Mouse (Mus musculus) lung, postnatal 14 days (tissue): ENCODE measurements around the gene Txnrd2.
A peak's percentile ranks its signal among the peaks of the same experiment; 100 is the strongest.

Source experiments
- DNase-seq: peaks from one replicate; pipeline ENCODE4 v3.0.0; 2021

The Txnrd2 gene

DNA sequence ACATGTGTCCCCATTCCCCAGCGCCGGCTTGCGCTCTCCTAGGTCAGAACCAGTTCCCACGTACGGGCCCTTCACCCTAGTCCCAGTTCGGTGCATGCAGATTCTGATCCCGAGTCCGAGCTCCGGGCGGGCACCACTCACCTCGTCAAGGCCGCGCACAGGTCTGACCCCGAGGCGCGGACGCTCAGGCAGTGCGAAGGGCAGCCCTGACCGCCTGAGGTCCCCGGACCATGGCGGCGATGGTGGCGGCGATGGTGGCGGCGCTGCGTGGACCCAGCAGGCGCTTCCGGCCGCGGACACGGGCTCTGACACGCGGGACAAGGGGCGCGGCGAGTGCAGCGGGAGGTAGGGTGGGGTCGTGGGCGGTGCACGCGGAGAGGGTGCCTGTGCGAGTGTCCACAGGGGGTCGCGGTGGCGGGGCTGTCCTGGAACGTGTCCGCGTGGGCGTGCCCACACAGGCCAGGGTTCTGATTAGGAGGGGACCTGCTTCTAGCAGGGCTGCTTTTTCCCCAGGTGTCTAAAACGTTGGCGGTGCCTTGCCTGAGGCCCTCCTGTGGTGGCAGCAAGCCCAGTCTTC, at the start of gene Txnrd2:
Txnrd2 (plus strand) TSS at position 170 of the 577 bp plus-strand sequence.
- peak; percentile 78 for DNase-seq

DNA sequence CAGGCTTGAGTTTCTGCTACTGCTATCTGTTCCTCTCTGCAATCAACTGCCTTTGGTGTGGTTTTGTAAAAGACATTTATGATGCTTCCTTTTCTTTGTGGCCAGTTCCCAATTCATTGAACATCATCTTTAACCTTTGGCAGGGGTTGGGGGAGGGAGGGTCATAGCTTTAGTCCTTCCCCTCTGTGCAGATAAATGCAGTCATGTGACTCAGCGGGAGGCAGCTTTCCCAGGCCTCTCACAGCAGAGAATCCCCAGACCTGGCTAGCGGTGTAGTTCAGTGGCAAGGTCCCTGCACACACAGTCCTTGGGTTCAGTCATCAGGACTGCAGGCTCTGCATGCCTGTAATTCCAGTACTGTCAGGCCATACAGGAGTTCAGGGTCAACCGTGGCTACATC, 49.0 kb upstream of the Txnrd2 start:
- no peak for DNase-seq

DNA sequence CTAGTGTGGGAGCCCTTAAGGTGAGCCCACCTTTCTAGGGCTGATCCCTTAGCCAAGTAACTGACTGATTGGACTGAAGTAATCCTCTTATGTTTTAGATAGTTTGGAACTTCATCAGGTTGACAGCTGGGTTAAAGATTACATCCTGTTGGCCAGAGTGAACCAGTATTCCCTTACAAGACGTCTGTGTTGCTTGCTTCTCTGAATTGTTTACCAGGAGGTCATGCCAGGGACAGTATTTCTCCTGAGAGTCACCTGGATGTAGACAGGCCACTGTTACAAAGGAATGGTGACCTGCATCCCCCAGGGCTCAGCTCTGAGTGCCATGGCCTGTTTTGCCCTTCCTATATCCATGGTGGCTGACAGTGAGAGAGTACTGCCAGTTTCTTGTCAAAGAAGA, 47.7 kb upstream of the Txnrd2 start:
- DNase-seq: no peak

DNA sequence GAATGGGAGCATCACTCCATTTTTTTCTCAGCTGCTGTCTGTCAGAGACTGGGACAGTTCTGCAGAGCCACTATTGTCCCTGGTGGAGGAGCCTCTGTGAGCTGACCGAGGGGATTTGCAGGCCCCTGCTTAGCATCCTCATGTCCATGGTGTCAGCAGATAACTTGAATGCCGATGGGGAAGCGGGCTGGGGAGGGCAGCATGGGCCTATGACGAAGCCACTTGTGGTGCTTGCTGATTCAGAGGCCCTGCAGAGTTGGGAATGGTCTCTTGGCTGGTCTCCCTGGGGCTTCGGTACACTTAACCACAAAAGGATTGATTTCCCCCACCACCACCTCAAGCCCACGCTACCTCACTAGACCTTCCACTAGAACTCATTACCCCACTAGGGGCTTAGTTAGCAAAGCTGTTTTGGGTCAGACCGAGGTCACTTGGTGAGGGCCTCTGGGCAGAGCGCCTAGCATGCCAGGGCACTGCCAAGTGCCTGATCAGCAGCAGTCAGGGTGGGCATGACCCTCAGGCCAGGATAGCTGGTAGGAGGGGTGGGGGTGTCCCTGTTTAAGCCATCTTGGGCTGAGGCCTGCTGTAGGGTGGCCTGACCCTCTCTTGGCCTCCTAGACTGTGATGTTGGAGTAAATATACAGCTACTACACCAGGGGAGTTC, 46.7 kb upstream of the Txnrd2 start:
- no peak for DNase-seq

DNA sequence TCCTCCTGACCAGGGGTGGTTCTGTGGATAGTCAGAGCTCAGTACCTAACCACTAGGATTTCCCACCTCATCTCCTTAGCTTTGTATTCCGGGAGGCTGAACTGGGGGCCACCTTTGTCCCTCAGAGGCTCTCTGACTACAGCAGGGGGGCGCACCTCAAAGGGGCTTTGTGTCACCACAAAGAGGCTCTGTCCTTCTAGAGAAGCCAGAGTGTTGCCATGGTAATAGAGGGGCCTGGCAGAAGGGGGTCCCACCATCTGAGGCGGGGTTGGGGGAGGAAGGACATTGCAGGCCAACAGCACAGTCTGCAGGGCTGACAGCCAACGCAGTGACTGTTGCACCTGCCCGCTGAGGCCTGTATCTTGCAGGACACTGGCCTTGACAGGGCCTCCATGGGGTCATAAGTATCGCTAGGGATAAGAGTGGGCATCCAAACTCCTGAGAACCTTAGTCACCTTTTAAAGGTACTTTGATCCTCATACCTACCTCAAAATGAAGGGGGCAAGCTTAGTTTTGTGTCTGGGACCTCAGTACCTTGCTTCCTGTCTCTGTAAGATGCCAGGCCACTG, 45.6 kb upstream of the Txnrd2 start:
- DNase-seq: no peak

DNA sequence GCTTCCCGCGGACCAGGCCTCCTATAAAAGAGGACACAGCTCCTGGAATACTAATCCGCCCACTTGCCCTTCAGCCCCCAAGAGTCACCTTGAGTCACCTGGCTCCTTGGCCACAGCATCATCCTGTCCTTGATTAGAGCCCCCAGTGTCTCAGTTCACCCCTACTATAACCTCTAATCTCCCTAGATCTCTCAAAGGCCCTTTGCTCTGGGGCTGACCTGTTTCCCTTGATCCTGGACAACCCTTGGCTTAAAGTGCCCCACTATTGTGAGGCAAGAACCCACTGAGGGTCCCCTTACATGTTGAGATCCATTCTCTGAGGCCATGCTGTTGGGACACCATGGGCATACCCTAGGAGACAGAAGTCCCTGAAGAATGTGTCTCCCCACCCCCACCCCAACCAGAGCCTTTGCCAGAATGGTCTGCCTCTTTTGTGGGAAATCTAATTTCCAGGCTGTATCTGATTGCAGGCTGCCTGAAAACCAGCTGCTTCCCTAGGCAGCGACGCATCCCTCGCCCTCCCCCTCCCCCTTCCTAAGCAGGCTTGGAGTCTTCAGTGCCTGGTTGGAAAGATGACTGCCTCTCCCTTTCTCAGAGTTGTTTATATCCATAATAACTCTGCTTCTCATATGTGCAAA, 44.4 kb upstream of the Txnrd2 start:
- DNase-seq: no peak

DNA sequence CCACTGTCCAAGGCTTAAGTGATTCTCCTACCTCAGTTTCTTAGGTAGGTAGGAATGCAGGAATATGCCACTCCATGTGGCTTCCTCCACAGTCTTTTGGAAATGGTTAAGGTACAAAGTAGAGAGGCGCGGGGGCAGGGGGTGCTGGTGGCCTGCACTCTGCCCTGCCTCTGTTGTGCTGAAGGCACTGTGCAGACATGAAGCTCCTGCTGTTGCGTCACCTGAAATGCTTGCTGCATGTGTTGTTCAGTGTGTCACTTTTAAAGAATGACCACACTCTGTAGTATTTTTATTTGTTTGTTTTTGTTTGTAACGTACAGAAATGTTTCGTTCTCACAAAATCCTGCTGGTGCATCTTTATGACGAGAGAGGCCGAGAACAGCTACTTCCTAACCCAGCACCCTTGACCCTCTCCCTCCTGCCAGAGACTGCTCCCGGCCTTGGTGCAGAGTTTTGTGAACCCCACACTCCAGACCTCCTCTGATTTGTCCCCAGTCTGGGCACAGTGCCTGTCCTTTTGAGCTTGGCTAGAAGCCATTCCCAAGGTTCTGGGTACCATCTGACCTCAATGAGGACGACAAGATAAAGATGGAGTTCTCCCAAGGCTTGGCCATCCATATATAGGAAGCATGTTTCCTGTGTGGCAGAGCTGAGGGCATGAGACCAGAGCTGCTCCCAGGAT, 43.0 kb upstream of the Txnrd2 start:
- DNase-seq: no peak

DNA sequence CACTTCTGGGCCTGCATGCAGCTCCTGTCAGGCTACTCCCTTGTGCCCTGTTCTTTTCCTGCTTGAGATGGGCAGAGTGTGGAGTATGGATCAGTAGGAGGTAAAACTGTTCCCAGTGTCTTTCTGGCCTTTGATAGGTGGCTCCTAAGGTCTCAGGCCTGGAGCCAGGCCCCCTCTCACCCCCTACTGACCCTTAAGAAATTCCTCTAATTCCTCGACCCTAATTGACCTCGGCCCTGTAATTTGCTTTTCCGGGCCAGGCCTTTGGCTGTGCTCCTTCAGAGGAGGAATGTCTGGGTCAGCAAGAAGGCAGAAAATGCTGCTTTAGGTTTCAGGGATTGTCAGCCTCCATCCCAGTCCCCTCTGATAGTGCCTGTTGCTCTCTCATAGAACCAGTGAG, 42.4 kb upstream of the Txnrd2 start:
- DNase-seq: peak; percentile 51

DNA sequence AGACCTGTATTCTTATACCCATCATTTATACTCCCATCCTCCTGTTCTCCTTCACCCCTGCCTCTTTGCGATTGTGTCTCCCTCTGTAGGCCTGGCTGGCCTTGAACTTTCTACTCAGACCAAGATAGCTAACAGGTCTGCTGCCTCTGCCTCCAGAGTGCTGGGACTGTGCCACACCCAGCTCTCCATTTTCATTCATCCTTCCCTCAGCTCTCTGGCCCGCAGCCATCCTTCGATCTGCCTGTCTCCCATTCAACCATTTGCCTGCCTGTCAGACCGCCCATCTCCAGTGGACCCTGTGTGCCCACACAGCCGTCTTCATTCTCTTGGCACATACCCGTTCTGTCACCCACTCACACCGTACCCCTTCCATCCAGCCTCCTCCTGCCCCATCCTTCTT, 42.0 kb upstream of the Txnrd2 start:
- DNase-seq: no peak

DNA sequence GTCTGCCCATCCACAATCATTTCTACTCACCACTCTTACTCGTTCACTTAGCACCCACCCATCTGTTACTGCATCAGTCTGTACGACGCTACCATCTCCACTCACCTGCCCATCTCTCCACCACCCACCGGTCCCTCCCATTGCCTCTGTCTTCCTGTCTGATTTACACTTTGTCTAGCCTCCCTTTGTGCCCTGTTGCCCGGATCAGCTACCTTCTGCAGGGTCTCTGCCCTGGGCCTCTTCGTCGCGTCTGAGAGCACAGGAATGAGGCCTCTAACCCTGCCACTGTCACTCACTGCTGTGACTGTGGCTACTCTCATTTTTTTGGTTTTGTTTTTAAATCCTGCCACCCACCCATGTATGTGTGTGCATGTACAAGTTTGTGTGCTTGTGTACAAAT, 41.5 kb upstream of the Txnrd2 start:
- DNase-seq: no peak

DNA sequence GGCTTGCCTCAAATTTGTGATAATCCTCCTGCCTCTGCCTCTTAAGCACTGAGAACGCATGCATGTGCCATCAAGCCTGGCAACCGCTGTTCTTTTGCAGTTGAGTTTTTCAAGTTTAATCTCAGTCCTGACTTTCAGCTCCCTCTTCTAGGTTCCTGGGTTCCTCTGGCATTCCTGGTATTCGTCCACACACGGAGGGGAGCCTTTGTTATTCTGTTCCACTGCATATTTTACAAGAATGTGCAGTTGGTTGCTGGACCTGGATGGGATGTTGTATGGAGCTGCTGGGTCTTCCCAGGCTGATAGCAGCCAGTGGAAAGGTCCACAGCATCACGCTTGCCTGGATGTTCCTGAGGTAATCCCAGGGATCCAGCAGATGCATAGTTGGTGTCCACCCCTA, 40.8 kb upstream of the Txnrd2 start:
- DNase-seq: no peak

DNA sequence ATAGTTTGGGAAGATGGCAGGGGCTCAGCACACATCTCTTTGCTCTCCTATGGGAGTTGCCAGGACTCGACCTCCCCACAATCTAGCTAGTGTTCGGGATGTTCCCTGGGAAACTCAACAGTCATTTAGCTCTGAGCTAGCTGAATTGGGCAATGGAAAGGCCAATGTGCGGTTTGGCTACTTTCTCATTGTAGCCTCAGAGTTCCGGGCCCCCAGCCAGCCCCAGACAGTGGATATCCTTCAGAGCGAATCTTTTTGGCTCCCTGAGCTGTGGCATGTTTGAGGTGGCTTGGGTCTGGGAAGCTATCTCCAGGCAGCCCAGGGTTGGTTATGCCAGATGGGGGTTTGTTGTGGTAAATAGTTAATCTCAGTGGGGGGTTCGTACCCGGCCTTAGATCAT, 39.7 kb upstream of the Txnrd2 start:
- DNase-seq: peak; percentile 42

DNA sequence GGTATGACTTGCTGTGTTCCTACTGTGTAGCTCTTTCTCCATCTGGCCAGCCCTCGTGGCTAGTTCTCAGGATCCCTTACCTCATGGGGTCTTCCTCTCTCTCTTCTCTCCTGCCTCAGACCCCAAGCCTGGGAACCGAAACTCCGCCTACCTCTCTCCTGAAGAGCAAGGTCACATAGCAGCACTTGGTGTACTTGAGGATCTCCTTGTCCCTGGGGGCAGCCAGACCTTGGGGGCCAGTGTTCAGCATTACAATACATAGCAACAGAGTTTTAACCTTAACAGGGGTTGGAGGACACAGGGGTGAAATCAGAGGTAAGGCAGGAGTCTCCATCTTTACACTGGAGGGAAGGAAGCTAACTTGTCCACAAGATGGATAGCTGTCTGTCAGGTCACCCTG, 39.2 kb upstream of the Txnrd2 start:
- DNase-seq: no peak

DNA sequence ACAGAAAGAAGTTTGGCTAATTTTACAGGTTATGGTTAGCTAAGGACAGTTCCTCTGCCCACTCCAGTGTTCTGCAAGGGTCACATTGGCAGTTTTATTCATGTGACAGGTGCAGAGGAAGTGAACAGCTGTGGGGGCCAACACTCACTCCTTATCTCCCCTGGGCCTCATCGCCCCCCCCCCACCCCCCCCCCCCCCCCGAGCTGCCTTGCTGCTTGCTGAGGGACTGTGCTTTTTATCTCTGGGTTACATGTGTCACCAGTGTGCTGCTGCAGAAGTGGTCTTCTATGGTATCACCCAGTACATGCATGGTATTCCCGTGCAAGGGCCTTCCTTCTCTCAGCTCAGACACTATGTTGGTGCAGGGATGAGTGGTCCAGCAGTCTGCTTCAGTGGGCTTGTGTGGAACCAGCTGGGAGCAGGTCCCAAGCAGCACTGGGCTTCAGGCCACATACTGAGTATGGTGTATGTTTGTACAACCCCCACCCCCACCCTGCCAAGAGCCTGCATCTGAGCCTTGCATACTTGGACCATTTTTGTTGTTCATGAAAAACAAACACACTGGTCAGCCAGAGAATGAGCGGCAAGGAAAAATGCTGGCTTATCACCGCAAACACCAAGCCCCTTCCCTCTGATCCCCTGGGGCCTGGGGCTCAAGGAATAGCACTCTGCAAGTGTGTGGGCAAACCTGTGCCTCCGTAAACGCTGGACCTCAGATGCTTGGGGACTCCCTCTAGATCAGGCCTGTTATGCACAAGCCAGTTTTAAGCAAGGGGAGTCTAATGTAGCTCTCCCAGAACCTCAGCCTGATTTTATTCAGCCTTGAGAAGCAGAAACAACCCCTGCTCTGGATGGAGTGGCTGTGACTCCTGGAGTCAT, 38.2 kb upstream of the Txnrd2 start:
- DNase-seq: no peak

DNA sequence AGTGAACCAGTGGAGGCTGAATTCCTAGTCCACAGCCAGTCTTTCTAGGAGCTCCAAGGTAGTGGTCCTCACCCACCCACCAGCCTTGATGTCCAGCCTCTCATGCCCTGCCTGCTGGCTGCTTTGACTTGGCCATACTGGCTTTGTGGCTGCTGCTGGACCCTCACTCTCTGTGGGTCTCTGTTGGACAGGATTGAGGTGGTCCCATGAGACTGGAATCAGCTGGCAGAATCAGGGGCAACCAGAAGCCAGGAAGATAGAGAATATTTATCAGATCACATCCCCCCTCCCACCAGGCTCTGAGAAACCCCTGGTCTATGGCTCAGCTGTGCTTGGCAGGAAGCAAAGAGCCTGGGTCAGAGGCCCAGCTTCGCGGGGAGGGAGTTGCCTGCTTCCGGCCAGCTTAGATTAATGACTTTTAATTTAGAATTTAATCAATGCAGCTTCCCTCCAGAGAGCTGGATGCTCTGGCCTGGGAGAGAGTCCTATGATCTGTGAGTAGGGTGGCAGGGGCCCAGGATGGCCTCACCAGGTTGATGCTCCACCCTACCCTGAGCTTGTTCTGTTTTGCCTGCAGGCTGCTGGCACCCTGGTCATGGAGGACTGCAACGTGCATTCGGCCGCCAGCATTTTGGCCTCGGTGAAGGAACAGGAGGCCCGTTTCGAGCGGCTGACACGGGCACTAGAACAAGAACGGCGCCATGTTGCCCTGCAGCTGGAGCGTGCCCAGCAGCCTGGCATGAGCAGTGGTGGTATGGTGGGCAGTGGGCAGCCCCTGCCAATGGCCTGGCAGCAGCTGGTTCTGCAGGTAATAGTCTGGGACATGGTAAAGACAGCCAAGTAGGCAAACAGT, 37.4 kb upstream of the Txnrd2 start:
- no peak for DNase-seq

DNA sequence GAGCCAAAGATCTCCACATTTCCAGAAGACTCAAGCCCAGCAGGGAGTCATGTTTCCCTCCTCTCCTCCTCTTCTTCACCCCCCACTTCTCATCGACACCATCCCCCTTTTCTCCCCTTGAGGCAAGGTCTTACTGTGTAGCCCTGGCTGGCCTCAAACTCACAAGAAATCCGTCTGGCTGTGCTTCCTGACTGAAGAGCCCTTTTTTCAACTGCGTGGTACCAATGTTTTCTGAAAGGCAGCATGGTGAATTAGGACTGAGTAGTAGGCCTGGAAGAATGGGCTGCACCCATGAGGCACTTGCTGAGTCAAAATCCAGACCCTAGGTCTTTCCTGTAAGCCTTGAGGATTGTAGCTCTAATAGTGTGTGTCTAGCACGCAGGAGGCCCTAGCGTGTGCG, 35.8 kb upstream of the Txnrd2 start:
- no peak for DNase-seq

DNA sequence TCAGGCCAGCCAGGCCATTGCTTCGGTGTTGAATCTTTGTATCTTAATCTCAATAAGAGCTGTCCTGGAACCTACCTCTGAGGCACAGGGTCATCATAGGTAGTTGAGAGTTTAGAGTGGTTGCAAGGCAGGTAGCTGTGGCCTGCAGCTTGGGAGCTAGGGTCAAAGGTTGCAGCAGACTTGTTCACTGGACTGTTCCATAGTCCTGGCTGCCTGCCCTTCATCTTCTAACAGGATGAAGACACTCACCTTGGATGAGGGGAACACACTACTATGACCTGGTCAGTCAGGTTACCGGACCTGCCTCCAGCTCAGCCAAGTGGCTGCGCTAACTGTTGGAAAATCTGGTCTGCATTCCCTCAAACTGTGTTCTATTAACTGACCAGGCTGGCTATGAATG, 35.1 kb upstream of the Txnrd2 start:
- no peak for DNase-seq

DNA sequence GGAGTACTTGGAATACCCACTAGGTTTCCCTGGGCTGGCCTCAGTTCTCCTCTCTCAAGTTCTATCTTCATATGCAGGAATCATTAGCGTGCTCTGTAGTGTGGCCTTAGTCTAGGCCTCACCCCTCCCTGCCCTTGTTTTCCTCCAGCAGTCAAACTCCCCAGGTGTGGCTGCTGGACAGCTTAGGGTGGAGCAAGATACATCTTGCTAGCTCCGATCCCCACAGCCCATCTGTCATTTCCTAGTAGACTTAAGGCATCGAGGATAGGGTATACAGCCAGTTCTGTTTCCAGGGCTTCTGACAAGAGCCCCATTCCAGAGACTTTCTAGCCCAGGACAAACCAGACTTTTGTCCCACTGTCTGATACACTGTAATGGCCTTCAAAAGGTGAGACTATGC, 34.5 kb upstream of the Txnrd2 start:
- no peak for DNase-seq

DNA sequence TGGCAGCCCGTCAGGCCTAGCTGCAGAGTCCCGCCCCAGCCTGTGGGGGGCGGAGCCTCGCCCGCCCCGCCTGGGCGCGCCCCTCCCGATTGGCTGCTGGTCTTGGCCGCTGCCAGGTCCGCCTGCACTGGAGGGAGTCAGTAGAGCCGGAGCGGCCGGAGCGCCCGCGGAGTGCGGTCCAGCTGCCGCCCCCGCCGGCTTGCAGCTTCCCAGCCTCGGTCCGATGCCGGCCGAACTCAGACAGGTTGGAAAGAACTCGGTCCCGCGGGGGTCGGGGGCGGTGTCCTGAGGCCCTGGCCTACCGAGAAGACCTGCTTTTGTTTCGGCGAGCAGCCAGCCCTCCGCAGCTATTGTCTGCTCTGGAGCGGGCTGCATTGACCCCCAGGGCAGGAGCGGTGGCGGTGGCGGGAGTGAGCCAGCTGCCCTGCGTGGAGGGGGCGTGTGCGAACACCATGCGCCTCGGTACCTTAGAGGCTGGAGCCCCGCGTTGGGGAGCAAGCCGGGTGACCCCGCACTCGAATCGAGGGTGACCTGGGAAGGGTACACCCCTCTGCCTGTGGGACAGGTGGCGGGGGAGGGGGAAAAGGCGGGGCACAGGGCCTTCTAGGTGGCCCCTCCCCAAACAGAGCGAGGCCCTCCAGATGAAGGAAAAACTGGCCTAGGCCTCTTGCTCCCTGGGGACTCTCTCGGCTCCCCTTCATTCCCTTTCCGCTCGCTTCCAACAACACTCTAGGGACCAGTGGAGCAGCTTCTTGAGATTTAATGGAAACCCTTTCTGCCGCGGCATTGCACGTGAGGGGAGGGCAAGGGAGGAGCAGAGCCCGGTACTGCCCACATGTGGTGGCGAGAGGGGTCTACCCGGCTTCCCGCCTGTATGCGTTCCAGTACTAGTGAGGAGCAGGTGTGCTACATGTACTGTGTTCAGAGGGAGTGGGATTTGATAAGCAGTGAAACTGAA, 33.4 kb upstream of the Txnrd2 start:
- DNase-seq: peak; percentile 87

DNA sequence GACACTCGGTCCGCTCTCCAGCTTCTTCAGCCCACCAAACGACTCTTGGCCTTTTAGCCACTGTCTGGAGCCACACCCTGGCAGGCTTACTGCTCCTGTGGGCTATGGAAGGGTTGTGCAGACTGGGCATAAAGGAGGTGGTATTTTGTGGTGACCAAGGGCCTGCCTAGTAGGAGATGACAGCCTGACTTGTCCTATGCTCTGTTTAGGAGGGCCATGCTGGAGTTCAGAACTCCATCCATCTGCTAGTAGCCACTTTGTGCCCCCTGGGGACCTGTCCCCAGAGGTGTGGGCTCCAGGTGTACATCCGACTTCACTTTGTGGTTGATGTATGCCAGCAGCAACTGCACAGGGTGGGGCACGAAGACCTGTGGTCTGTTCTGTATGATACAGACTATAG, 32.6 kb upstream of the Txnrd2 start:
- no peak for DNase-seq

DNA sequence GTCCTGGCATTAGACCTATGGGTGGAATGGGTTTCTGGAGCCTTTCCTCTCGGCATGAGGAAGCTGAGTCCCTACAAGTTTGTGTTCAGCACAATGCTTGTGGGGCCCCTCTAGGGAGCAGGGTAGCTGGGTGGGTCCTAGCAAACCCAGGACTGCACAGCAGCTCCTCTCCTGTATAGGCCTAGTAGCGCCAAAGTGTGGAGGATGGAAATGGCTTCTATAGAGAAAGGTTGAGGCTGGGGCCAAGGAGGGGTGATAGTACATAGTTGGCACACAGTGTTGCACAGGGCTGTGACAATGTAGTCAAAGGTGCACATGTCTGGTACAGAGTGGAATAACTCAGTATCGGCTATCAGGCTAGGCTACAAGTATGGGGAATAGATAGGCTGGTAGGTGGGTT, 32.1 kb upstream of the Txnrd2 start:
- DNase-seq: no peak
